Mouse (Mus musculus): ENCODE results near the gene Crygb. TPM values are rescaled to one million over a fixed set of nuclear protein-coding genes. Genes with fewer than 3 reads are reported as not detected.

Crygb gene
- polyA plus RNA-seq (2014; fragmentation: Illumina TruSeq; extraction: RNeasy Lipid Tissue Mini Kit (QIAGEN cat#74804); ENCODE audit: low read depth, low replicate concordance): not detected

GRCm38 (mm10) chr1:65082188-65082587, at the start of gene Crygb:
Crygb (minus strand) TSS chr1:65082288.

GRCm38 (mm10) chr1:65122574-65123372, 40.7 kb upstream of the Crygb start, which contains the start of gene D630023F18Rik:
D630023F18Rik (minus strand) TSS chr1:65123214.

GRCm38 (mm10) chr1:65119438-65119837, 37.4 kb upstream of the Crygb start, which contains the start of gene Gm28845:
Gm28845 (minus strand) TSS chr1:65119558.

GRCm38 (mm10) chr1:65103273-65103672, 21.2 kb upstream of the Crygb start, which contains the start of gene Cryga:
Cryga (minus strand) TSS chr1:65103373.

GRCm38 (mm10) chr1:65073589-65073988, 8.5 kb downstream of the Crygb start, which contains the start of gene Crygc:
Crygc (minus strand) TSS chr1:65073689.

GRCm38 (mm10) chr1:65063352-65063751, 18.7 kb downstream of the Crygb start, which contains the start of gene Crygd:
Crygd (minus strand) TSS chr1:65063452.

GRCm38 (mm10) chr1:65050952-65051351, 31.1 kb downstream of the Crygb start, which contains the start of gene Cryge:
Cryge (minus strand) TSS chr1:65051149.

GRCm38 (mm10) chr1:65032641-65033040, 49.4 kb downstream of the Crygb start, which contains the start of gene Akr1cl:
Akr1cl (minus strand) TSS chr1:65032759.

Other genes with a start within 250 kb of the Crygb start
- 10.3 TPM for gene Plekhm3, start 125.5 kb downstream of the Crygb start, polyA plus RNA-seq (2014; fragmentation: Illumina TruSeq; extraction: RNeasy Lipid Tissue Mini Kit (QIAGEN cat#74804); ENCODE audit: low read depth, low replicate concordance)
- 2,102 TPM for gene Akr1cl, start 49.5 kb downstream of the Crygb start, polyA plus RNA-seq (2014; fragmentation: Illumina TruSeq; extraction: RNeasy Lipid Tissue Mini Kit (QIAGEN cat#74804); ENCODE audit: low read depth, low replicate concordance)
- gene Cryge, start 31.1 kb downstream of the Crygb start, polyA plus RNA-seq (2014; fragmentation: Illumina TruSeq; extraction: RNeasy Lipid Tissue Mini Kit (QIAGEN cat#74804); ENCODE audit: low read depth, low replicate concordance): not detected
- not detected for gene Crygd, start 18.8 kb downstream of the Crygb start, polyA plus RNA-seq (2014; fragmentation: Illumina TruSeq; extraction: RNeasy Lipid Tissue Mini Kit (QIAGEN cat#74804); ENCODE audit: low read depth, low replicate concordance)
- gene Crygc, start 8.6 kb downstream of the Crygb start, polyA plus RNA-seq (2014; fragmentation: Illumina TruSeq; extraction: RNeasy Lipid Tissue Mini Kit (QIAGEN cat#74804); ENCODE audit: low read depth, low replicate concordance): not detected
- not detected for gene Cryga, start 21.1 kb upstream of the Crygb start, polyA plus RNA-seq (2014; fragmentation: Illumina TruSeq; extraction: RNeasy Lipid Tissue Mini Kit (QIAGEN cat#74804); ENCODE audit: low read depth, low replicate concordance)
- not detected for gene Gm28845, start 37.3 kb upstream of the Crygb start, polyA plus RNA-seq (2014; fragmentation: Illumina TruSeq; extraction: RNeasy Lipid Tissue Mini Kit (QIAGEN cat#74804); ENCODE audit: low read depth, low replicate concordance)
- gene D630023F18Rik, start 40.9 kb upstream of the Crygb start, polyA plus RNA-seq (2014; fragmentation: Illumina TruSeq; extraction: RNeasy Lipid Tissue Mini Kit (QIAGEN cat#74804); ENCODE audit: low read depth, low replicate concordance): not detected
- 1,552 TPM for gene Idh1, start 104.2 kb upstream of the Crygb start, polyA plus RNA-seq (2014; fragmentation: Illumina TruSeq; extraction: RNeasy Lipid Tissue Mini Kit (QIAGEN cat#74804); ENCODE audit: low read depth, low replicate concordance)
- gene Pikfyve, start 104.4 kb upstream of the Crygb start, polyA plus RNA-seq (2014; fragmentation: Illumina TruSeq; extraction: RNeasy Lipid Tissue Mini Kit (QIAGEN cat#74804); ENCODE audit: low read depth, low replicate concordance): 31.7 TPM
- not detected for gene Pth2r, start 199.8 kb upstream of the Crygb start, polyA plus RNA-seq (2014; fragmentation: Illumina TruSeq; extraction: RNeasy Lipid Tissue Mini Kit (QIAGEN cat#74804); ENCODE audit: low read depth, low replicate concordance)

Measured in adrenal gland, adult 10 weeks (tissue).